Mouse (Mus musculus): ENCODE measurements around the gene Serpina1e.

DNA sequence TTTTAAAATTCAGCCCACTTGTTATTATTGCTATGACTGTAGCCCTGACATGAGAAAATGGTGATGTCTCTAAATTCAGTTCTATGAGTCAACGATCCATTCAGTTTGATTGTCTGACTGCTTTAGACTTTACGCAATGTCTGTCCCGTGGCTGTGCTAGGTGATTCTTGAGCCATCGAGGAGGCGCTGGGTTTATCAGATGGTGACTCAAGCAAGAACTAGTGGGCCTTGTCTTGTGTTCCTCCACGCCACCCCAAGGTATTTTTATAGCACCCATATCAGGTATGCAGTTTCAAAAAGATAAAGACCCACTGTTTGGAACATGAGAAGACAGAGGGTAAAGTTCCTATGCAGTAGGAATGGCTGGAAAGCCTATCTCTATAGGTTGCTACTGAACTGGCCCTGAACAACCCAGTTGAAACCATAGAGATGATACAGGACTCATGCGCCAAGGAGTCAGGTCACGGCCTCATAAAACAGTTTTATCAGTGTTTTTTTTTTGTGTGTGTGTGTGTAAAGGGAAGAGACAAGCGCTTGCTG is 10.9 kb upstream of the Serpina1e start:
- TF ChIP-seq CTCF (IDR thresholded peaks at IDR 0.05) (no peak), EP300 (IDR thresholded peaks at IDR 0.05) (no peak)

Measured in lung, postnatal 0 days (tissue).